Mouse (Mus musculus): ENCODE measurements around the gene Gm4187. TPM values are rescaled to one million over a fixed set of nuclear protein-coding genes. Genes with fewer than 3 reads are reported as not detected.
"Not testable (repeated sequence)": the region's sequence is repeated elsewhere in the genome, so short reads cannot be mapped to it uniquely, and the experiment has no call there.

The Gm4187 gene
- polyA plus RNA-seq (2015; fragmentation: Nextera tagmentation; extraction: Ambion mirVana) = not detected in 2 replicates

DNA sequence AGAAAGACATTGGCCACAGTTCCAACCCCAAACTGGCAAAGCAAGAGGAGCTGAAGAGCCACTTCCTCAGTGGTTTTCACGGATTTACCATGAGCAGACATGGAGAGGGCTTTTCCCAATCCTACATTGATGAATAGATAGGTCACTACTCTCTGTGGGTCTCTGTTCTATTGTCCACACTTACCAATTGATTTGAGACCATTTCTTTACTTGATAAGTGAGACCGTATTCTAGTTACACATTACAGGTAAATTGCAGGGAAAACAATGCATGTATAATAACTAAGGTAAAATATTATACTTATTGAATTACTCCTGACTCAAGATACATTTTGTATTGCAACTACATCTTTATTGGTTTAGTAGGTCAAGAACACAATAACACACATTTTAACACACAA, at the start of gene Gm4187:
Gm4187 (minus strand) TSS at position 101 of the 400 bp plus-strand sequence.
- not testable (repeated sequence) for H3K36me3 ChIP-seq; H3K4me3 ChIP-seq; H3K9ac ChIP-seq; H3K27ac ChIP-seq; ATAC-seq (replicated peaks; ENCODE audit: insufficient number of reproducible peaks, insufficient read depth, low FRiP score, low read depth); H3K27me3 ChIP-seq; H3K4me1 ChIP-seq (replicated peaks); H3K9me3 ChIP-seq (replicated peaks); H3K4me2 ChIP-seq
- no CpG with 5 or more reads among the region's 2 CpGs for WGBS

- H3K9ac ChIP-seq; H3K9me3 ChIP-seq (replicated peaks); H3K4me2 ChIP-seq; H3K4me1 ChIP-seq (replicated peaks); H3K27ac ChIP-seq; H3K4me3 ChIP-seq; ATAC-seq (replicated peaks; ENCODE audit: insufficient number of reproducible peaks, insufficient read depth, low FRiP score, low read depth); H3K27me3 ChIP-seq; H3K36me3 ChIP-seq: not testable (repeated sequence)
- WGBS = no CpG with 5 or more reads among the region's 1 CpGs
Measured at GRCm38 (mm10) chr7:22370939-22371338, 41.4 kb upstream of the Gm4187 start, which contains the start of gene Gm8660. Gene Gm8660 (minus strand): TSS chr7:22371039.

Other genes with a start within 250 kb of the Gm4187 start
- gene Gm16451, start 211.5 kb downstream of the Gm4187 start, polyA plus RNA-seq (2015; fragmentation: Nextera tagmentation; extraction: Ambion mirVana) = not detected in 2 replicates
- not detected in 2 replicates for gene Gm10666, start 195.0 kb downstream of the Gm4187 start, polyA plus RNA-seq (2015; fragmentation: Nextera tagmentation; extraction: Ambion mirVana)
- not detected in 2 replicates for gene Vmn1r142, start 165.7 kb downstream of the Gm4187 start, polyA plus RNA-seq (2015; fragmentation: Nextera tagmentation; extraction: Ambion mirVana)
- not detected in 2 replicates for gene Vmn1r143, start 140.3 kb downstream of the Gm4187 start, polyA plus RNA-seq (2015; fragmentation: Nextera tagmentation; extraction: Ambion mirVana)
- not detected in 2 replicates for gene Gm8653, start 128.5 kb downstream of the Gm4187 start, polyA plus RNA-seq (2015; fragmentation: Nextera tagmentation; extraction: Ambion mirVana)
- gene Gm8453, start 100.2 kb downstream of the Gm4187 start, polyA plus RNA-seq (2015; fragmentation: Nextera tagmentation; extraction: Ambion mirVana) = not detected in 2 replicates
- not detected in 2 replicates for gene Gm8660, start 41.3 kb upstream of the Gm4187 start, polyA plus RNA-seq (2015; fragmentation: Nextera tagmentation; extraction: Ambion mirVana)
- not detected in 2 replicates for gene Vmn1r148, start 83.9 kb upstream of the Gm4187 start, polyA plus RNA-seq (2015; fragmentation: Nextera tagmentation; extraction: Ambion mirVana)
- gene Vmn1r149, start 108.5 kb upstream of the Gm4187 start, polyA plus RNA-seq (2015; fragmentation: Nextera tagmentation; extraction: Ambion mirVana) = not detected in 2 replicates
- not detected in 2 replicates for gene Gm10665, start 134.4 kb upstream of the Gm4187 start, polyA plus RNA-seq (2015; fragmentation: Nextera tagmentation; extraction: Ambion mirVana)
- not detected in 2 replicates for gene Vmn1r151, start 170.0 kb upstream of the Gm4187 start, polyA plus RNA-seq (2015; fragmentation: Nextera tagmentation; extraction: Ambion mirVana)
- not detected in 2 replicates for gene Vmn1r152, start 193.2 kb upstream of the Gm4187 start, polyA plus RNA-seq (2015; fragmentation: Nextera tagmentation; extraction: Ambion mirVana)
- not detected in 2 replicates for gene Gm8677, start 205.2 kb upstream of the Gm4187 start, polyA plus RNA-seq (2015; fragmentation: Nextera tagmentation; extraction: Ambion mirVana)
- not detected in 2 replicates for gene Gm4201, start 235.6 kb upstream of the Gm4187 start, polyA plus RNA-seq (2015; fragmentation: Nextera tagmentation; extraction: Ambion mirVana)

All from heart, embryonic 15.5 days (tissue).